Mouse (Mus musculus) left cerebral cortex, adult 6 months (tissue): ENCODE results near the gene Ssx9. TPM values are rescaled to one million over a fixed set of nuclear protein-coding genes. Genes with fewer than 3 reads are reported as not detected.

Source experiments
- long read RNA-seq, 2 experiments: library from polyadenylated mRNA; unstranded; transcript quantifications; one replicate each; pipeline ENCODE4 v2.0.0; 2019 to 2020
- polyA plus RNA-seq: library from polyadenylated mRNA; unstranded; fragments of <200 nt; fragmentation: Nextera tagmentation; gene quantifications from 2 replicates; pipeline ENCODE4 v1.2.3, GENCODE M21; 2021

Ssx9 gene
- polyA plus RNA-seq, result not detected in 2 replicates
- long read RNA-seq, experiment 1, result 0 reads
- long read RNA-seq, experiment 2, result 0 reads

GRCm38 (mm10) chrX:8748132-8748531 lies at the start of gene Ssx9:
Ssx9 (plus strand) TSS chrX:8748432.

GRCm38 (mm10) chrX:8803391-8803790 lies 55.2 kb downstream of the Ssx9 start, which contains the start of gene Ssxb5:
Ssxb5 (plus strand) TSS chrX:8803691.

Other genes starting within 250 kb of the Ssx9 start
- not detected in 2 replicates for gene Gm14459, start 223.5 kb upstream of the Ssx9 start, polyA plus RNA-seq
- not detected in 2 replicates for gene Ssxb6, start 200.2 kb upstream of the Ssx9 start, polyA plus RNA-seq
- gene Ssxb3, start 156.6 kb upstream of the Ssx9 start, polyA plus RNA-seq, result not detected in 2 replicates
- gene Ssxb8, start 57.6 kb upstream of the Ssx9 start, polyA plus RNA-seq, result not detected in 2 replicates
- gene Ssxb5, start 55.3 kb downstream of the Ssx9 start, polyA plus RNA-seq, result not detected in 2 replicates
- gene Gm6592, start 95.6 kb downstream of the Ssx9 start, polyA plus RNA-seq, result not detected in 2 replicates
- gene Gm5751, start 125.8 kb downstream of the Ssx9 start, polyA plus RNA-seq, result not detected in 2 replicates
- 4.2 and 17.6 TPM in 2 replicates for gene B630019K06Rik, start 143.9 kb downstream of the Ssx9 start, polyA plus RNA-seq
- not detected in 2 replicates for gene Fthl17b, start 214.5 kb downstream of the Ssx9 start, polyA plus RNA-seq
- not detected in 2 replicates for gene Fthl17c, start 228.1 kb downstream of the Ssx9 start, polyA plus RNA-seq
- gene Fthl17d, start 238.3 kb downstream of the Ssx9 start, polyA plus RNA-seq, result not detected in 2 replicates